Mouse (Mus musculus): Measurements from ENCODE around the gene Actrt2. TPM values are rescaled to one million over a fixed set of nuclear protein-coding genes. Genes with fewer than 3 reads are reported as not detected.

Gene Actrt2
- polyA plus RNA-seq, 1 experiment from 2014 or later: not detected

- Histone ChIP-seq H3K27me3 (replicated peaks) (peaks cover 63% of the 10 kb centered on the region), H3K36me3 (no peaks in the 10 kb centered on the region), H3K4me1 (peaks cover 85% of the 10 kb centered on the region), H3K9me3 (no peaks in the 10 kb centered on the region), H3K4me2 (no peak overlapping the region), H3K9ac (peak overlapping the region; percentile 29), H3K4me3 (no peak overlapping the region), H3K27ac (replicated peaks) (peak overlapping the region; percentile 60; the same call in 1 of the 2 replicates)
- 58% methylated on average over 2 of the region's 2 CpGs for WGBS
- no peak for ATAC-seq (ENCODE audit: extremely low read depth, insufficient number of reproducible peaks, low FRiP score, low TSS enrichment)
These were observed 41.4 kb downstream of the Actrt2 start for GRCm38 (mm10) chr4:154626282-154626681.

GRCm38 (mm10) chr4:154625710-154626109 lies 42.0 kb downstream of the Actrt2 start:
- ATAC-seq (ENCODE audit: extremely low read depth, insufficient number of reproducible peaks, low FRiP score, low TSS enrichment): no peak
- no peaks in the 10 kb centered on the region for H3K36me3 ChIP-seq
- H3K27me3 ChIP-seq (replicated peaks): peaks cover 57% of the 10 kb centered on the region
- no peak overlapping the region for H3K4me2 ChIP-seq
- peaks cover 84% of the 10 kb centered on the region for H3K4me1 ChIP-seq
- peak overlapping the region; percentile 60; the same call in 1 of the 2 replicates for H3K27ac ChIP-seq (replicated peaks)
- H3K9me3 ChIP-seq: no peaks in the 10 kb centered on the region
- H3K9ac ChIP-seq: peak overlapping the region; percentile 29; the same call in 1 of the 2 replicates
- WGBS: 55% methylated on average over 14 of the region's 14 CpGs
- no peak overlapping the region for H3K4me3 ChIP-seq

- 75% methylated on average over 3 of the region's 3 CpGs for WGBS
- H3K9me3 ChIP-seq: no peaks in the 10 kb centered on the region
These were observed 44.4 kb downstream of the Actrt2 start for GRCm38 (mm10) chr4:154623241-154623640.

GRCm38 (mm10) chr4:154622521-154622920 lies 45.1 kb downstream of the Actrt2 start:
- no peak overlapping the region for H3K4me2 ChIP-seq
- no peaks in the 10 kb centered on the region for H3K36me3 ChIP-seq
- H3K27ac ChIP-seq (replicated peaks): no peak overlapping the region
- H3K4me3 ChIP-seq: no peak overlapping the region
- no peak for ATAC-seq (ENCODE audit: extremely low read depth, insufficient number of reproducible peaks, low FRiP score, low TSS enrichment)
- H3K27me3 ChIP-seq (replicated peaks): peaks cover 33% of the 10 kb centered on the region
- H3K9me3 ChIP-seq: no peaks in the 10 kb centered on the region
- no peak overlapping the region for H3K9ac ChIP-seq
- H3K4me1 ChIP-seq: peaks cover 85% of the 10 kb centered on the region
- WGBS: 88% methylated on average over 4 of the region's 4 CpGs

More at GRCm38 (mm10) chr4:154623241-154623640, 44.4 kb downstream of the Actrt2 start:
- no peak overlapping the region for H3K4me2 ChIP-seq
- peaks cover 39% of the 10 kb centered on the region for H3K27me3 ChIP-seq (replicated peaks)
- no peak overlapping the region for H3K27ac ChIP-seq (replicated peaks)
- ATAC-seq (ENCODE audit: extremely low read depth, insufficient number of reproducible peaks, low FRiP score, low TSS enrichment): no peak
- no peak overlapping the region for H3K9ac ChIP-seq
- no peak overlapping the region for H3K4me3 ChIP-seq
- H3K36me3 ChIP-seq: no peaks in the 10 kb centered on the region
- peaks cover 85% of the 10 kb centered on the region for H3K4me1 ChIP-seq

Other genes starting within 250 kb of the Actrt2 start
- 15.3 and 19.3 TPM in 2 replicates for gene Prdm16, start 31.0 kb downstream of the Actrt2 start, polyA plus RNA-seq (2015; fragmentation: Nextera tagmentation; extraction: Ambion mirVana)
- 0.57 TPM in 2 replicates for gene Ttc34, start 169.6 kb upstream of the Actrt2 start, polyA plus RNA-seq (2015; fragmentation: Nextera tagmentation; extraction: Ambion mirVana)
- gene Mmel1, start 201.7 kb upstream of the Actrt2 start, polyA plus RNA-seq (2015; fragmentation: Nextera tagmentation; extraction: Ambion mirVana): 0.51 and 0.64 TPM in 2 replicates
- gene Fam213b, start 231.3 kb upstream of the Actrt2 start, polyA plus RNA-seq (2015; fragmentation: Nextera tagmentation; extraction: Ambion mirVana): 42.5 and 48.8 TPM in 2 replicates